Mouse (Mus musculus): ENCODE results near the gene Gm37240. TPM values are rescaled to one million over a fixed set of nuclear protein-coding genes. Genes with fewer than 3 reads are reported as not detected.

Gm37240 gene
- polyA plus RNA-seq, 1 experiment from 2014 or later = 0.67 TPM

GRCm38 (mm10) chr3:85340491-85340890 is 546.8 kb downstream of the Gm37240 start:
- WGBS = 63% methylated on average over 3 of the region's 3 CpGs
- Histone ChIP-seq H3K36me3 (ENCODE audit: control insufficient read depth, insufficient read depth, low read length) (no peaks in the 10 kb centered on the region), H3K9me3 (ENCODE audit: control insufficient read depth, low read length) (no peaks in the 10 kb centered on the region), H3K4me3 (ENCODE audit: low read depth, low read length) (no peak overlapping the region), H3K4me2 (no peak overlapping the region), H3K27me3 (ENCODE audit: control insufficient read depth, insufficient read depth, low read length) (no peaks in the 10 kb centered on the region), H3K9ac (ENCODE audit: low read length) (no peak overlapping the region), H3K4me1 (ENCODE audit: control insufficient read depth, insufficient read depth, low read length) (peaks cover 4% of the 10 kb centered on the region; the same call in 1 of the 2 replicates), H3K27ac (ENCODE audit: low read depth, low read length) (no peak overlapping the region)
- DNase-seq (ENCODE audit: low spot score, missing footprints) (peak; percentile 12), ATAC-seq (ENCODE audit: low FRiP score) (no peak)

- WGBS = 86% methylated on average over 2 of the region's 2 CpGs
- H3K4me1 ChIP-seq (ENCODE audit: control insufficient read depth, insufficient read depth, low read length) = peaks cover 4% of the 10 kb centered on the region; the same call in 1 of the 2 replicates
- no peak overlapping the region for H3K4me3 ChIP-seq (ENCODE audit: low read depth, low read length)
- H3K36me3 ChIP-seq (ENCODE audit: control insufficient read depth, insufficient read depth, low read length) = no peaks in the 10 kb centered on the region
- H3K4me2 ChIP-seq = no peak overlapping the region
- no peaks in the 10 kb centered on the region for H3K9me3 ChIP-seq (ENCODE audit: control insufficient read depth, low read length)
- peak; percentile 72 for DNase-seq (ENCODE audit: low spot score, missing footprints)
- ATAC-seq (ENCODE audit: low FRiP score) = no peak
- H3K27ac ChIP-seq (ENCODE audit: low read depth, low read length) = no peak overlapping the region
- no peak overlapping the region for H3K9ac ChIP-seq (ENCODE audit: low read length)
- no peaks in the 10 kb centered on the region for H3K27me3 ChIP-seq (ENCODE audit: control insufficient read depth, insufficient read depth, low read length)
Observed at GRCm38 (mm10) chr3:85339926-85340325, 547.4 kb downstream of the Gm37240 start.

- WGBS = 66% methylated on average over 10 of the region's 10 CpGs
- Histone ChIP-seq H3K36me3 (ENCODE audit: control insufficient read depth, insufficient read depth, low read length) (no peaks in the 10 kb centered on the region), H3K4me1 (ENCODE audit: control insufficient read depth, insufficient read depth, low read length) (peaks cover 4% of the 10 kb centered on the region; the same call in 1 of the 2 replicates), H3K9me3 (ENCODE audit: control insufficient read depth, low read length) (no peaks in the 10 kb centered on the region), H3K9ac (ENCODE audit: low read length) (no peak overlapping the region), H3K4me3 (ENCODE audit: low read depth, low read length) (no peak overlapping the region), H3K4me2 (no peak overlapping the region), H3K27ac (ENCODE audit: low read depth, low read length) (no peak overlapping the region), H3K27me3 (ENCODE audit: control insufficient read depth, insufficient read depth, low read length) (no peaks in the 10 kb centered on the region)
- DNase-seq (ENCODE audit: low spot score, missing footprints) = peak; percentile 84
- ATAC-seq (ENCODE audit: low FRiP score) = no peak
Observed at GRCm38 (mm10) chr3:85339269-85339820, 548.0 kb downstream of the Gm37240 start.

GRCm38 (mm10) chr3:85338755-85339095 is 548.6 kb downstream of the Gm37240 start:
- no peak overlapping the region for H3K9ac ChIP-seq (ENCODE audit: low read length)
- peak; percentile 56 for DNase-seq (ENCODE audit: low spot score, missing footprints)
- no peaks in the 10 kb centered on the region for H3K27me3 ChIP-seq (ENCODE audit: control insufficient read depth, insufficient read depth, low read length)
- H3K36me3 ChIP-seq (ENCODE audit: control insufficient read depth, insufficient read depth, low read length) = no peaks in the 10 kb centered on the region
- H3K4me3 ChIP-seq (ENCODE audit: low read depth, low read length) = no peak overlapping the region
- no peak for ATAC-seq (ENCODE audit: low FRiP score)
- no peak overlapping the region for H3K27ac ChIP-seq (ENCODE audit: low read depth, low read length)
- H3K4me1 ChIP-seq (ENCODE audit: control insufficient read depth, insufficient read depth, low read length) = peaks cover 4% of the 10 kb centered on the region; the same call in 1 of the 2 replicates
- 65% methylated on average over 3 of the region's 3 CpGs for WGBS
- no peak overlapping the region for H3K4me2 ChIP-seq
- H3K9me3 ChIP-seq (ENCODE audit: control insufficient read depth, low read length) = no peaks in the 10 kb centered on the region

- Histone ChIP-seq H3K9me3 (ENCODE audit: control insufficient read depth, low read length) (no peaks in the 10 kb centered on the region), H3K4me2 (no peak overlapping the region), H3K4me3 (ENCODE audit: low read depth, low read length) (no peak overlapping the region), H3K27ac (ENCODE audit: low read depth, low read length) (no peak overlapping the region), H3K9ac (ENCODE audit: low read length) (no peak overlapping the region), H3K36me3 (ENCODE audit: control insufficient read depth, insufficient read depth, low read length) (no peaks in the 10 kb centered on the region), H3K4me1 (ENCODE audit: control insufficient read depth, insufficient read depth, low read length) (peaks cover 4% of the 10 kb centered on the region; the same call in 1 of the 2 replicates), H3K27me3 (ENCODE audit: control insufficient read depth, insufficient read depth, low read length) (no peaks in the 10 kb centered on the region)
- 74% methylated on average over 7 of the region's 7 CpGs for WGBS
- ATAC-seq (ENCODE audit: low FRiP score) (no peak), DNase-seq (ENCODE audit: low spot score, missing footprints) (peak; percentile 33)
Observed at GRCm38 (mm10) chr3:85337881-85338754, 549.2 kb downstream of the Gm37240 start.

GRCm38 (mm10) chr3:85335517-85335916 is 551.8 kb downstream of the Gm37240 start:
- no peaks in the 10 kb centered on the region for H3K9me3 ChIP-seq (ENCODE audit: control insufficient read depth, low read length)
- no peak for DNase-seq (ENCODE audit: low spot score, missing footprints)
- WGBS = 69% methylated on average over 1 of the region's 1 CpGs

GRCm38 (mm10) chr3:85332276-85332675 is 555.0 kb downstream of the Gm37240 start:
- WGBS = 89% methylated on average over 4 of the region's 4 CpGs
- H3K27ac ChIP-seq (ENCODE audit: low read depth, low read length) = no peak overlapping the region
- no peak for ATAC-seq (ENCODE audit: low FRiP score)
- H3K4me3 ChIP-seq (ENCODE audit: low read depth, low read length) = no peak overlapping the region
- H3K4me1 ChIP-seq (ENCODE audit: control insufficient read depth, insufficient read depth, low read length) = no peaks in the 10 kb centered on the region
- H3K9ac ChIP-seq (ENCODE audit: low read length) = no peak overlapping the region
- H3K4me2 ChIP-seq = no peak overlapping the region
- no peaks in the 10 kb centered on the region for H3K9me3 ChIP-seq (ENCODE audit: control insufficient read depth, low read length)
- H3K36me3 ChIP-seq (ENCODE audit: control insufficient read depth, insufficient read depth, low read length) = no peaks in the 10 kb centered on the region
- H3K27me3 ChIP-seq (ENCODE audit: control insufficient read depth, insufficient read depth, low read length) = no peaks in the 10 kb centered on the region
- DNase-seq (ENCODE audit: low spot score, missing footprints) = no peak

More at GRCm38 (mm10) chr3:85335517-85335916, 551.8 kb downstream of the Gm37240 start:
- H3K4me2 ChIP-seq = no peak overlapping the region
- no peaks in the 10 kb centered on the region for H3K36me3 ChIP-seq (ENCODE audit: control insufficient read depth, insufficient read depth, low read length)
- H3K27me3 ChIP-seq (ENCODE audit: control insufficient read depth, insufficient read depth, low read length) = no peaks in the 10 kb centered on the region
- no peak overlapping the region for H3K4me3 ChIP-seq (ENCODE audit: low read depth, low read length)
- H3K9ac ChIP-seq (ENCODE audit: low read length) = no peak overlapping the region
- H3K27ac ChIP-seq (ENCODE audit: low read depth, low read length) = no peak overlapping the region
- peaks cover 4% of the 10 kb centered on the region; the same call in 1 of the 2 replicates for H3K4me1 ChIP-seq (ENCODE audit: control insufficient read depth, insufficient read depth, low read length)
- ATAC-seq (ENCODE audit: low FRiP score) = no peak

GRCm38 (mm10) chr3:85318256-85318655 is 569.1 kb downstream of the Gm37240 start:
- no peak overlapping the region for H3K9ac ChIP-seq (ENCODE audit: low read length)
- no peak for DNase-seq (ENCODE audit: low spot score, missing footprints)
- WGBS = 66% methylated on average over 5 of the region's 5 CpGs
- H3K9me3 ChIP-seq (ENCODE audit: control insufficient read depth, low read length) = no peaks in the 10 kb centered on the region
- no peaks in the 10 kb centered on the region for H3K27me3 ChIP-seq (ENCODE audit: control insufficient read depth, insufficient read depth, low read length)
- H3K4me2 ChIP-seq = no peak overlapping the region
- ATAC-seq (ENCODE audit: low FRiP score) = no peak
- no peaks in the 10 kb centered on the region for H3K36me3 ChIP-seq (ENCODE audit: control insufficient read depth, insufficient read depth, low read length)
- no peak overlapping the region for H3K27ac ChIP-seq (ENCODE audit: low read depth, low read length)
- no peaks in the 10 kb centered on the region; the same call in none of the 2 replicates for H3K4me1 ChIP-seq (ENCODE audit: control insufficient read depth, insufficient read depth, low read length)
- H3K4me3 ChIP-seq (ENCODE audit: low read depth, low read length) = no peak overlapping the region

GRCm38 (mm10) chr3:85317306-85317705 is 570.0 kb downstream of the Gm37240 start:
- Histone ChIP-seq H3K36me3 (ENCODE audit: control insufficient read depth, insufficient read depth, low read length) (no peaks in the 10 kb centered on the region), H3K27ac (ENCODE audit: low read depth, low read length) (no peak overlapping the region), H3K27me3 (ENCODE audit: control insufficient read depth, insufficient read depth, low read length) (no peaks in the 10 kb centered on the region), H3K4me1 (ENCODE audit: control insufficient read depth, insufficient read depth, low read length) (no peaks in the 10 kb centered on the region; the same call in none of the 2 replicates), H3K4me3 (ENCODE audit: low read depth, low read length) (no peak overlapping the region), H3K9me3 (ENCODE audit: control insufficient read depth, low read length) (no peaks in the 10 kb centered on the region), H3K9ac (ENCODE audit: low read length) (no peak overlapping the region), H3K4me2 (no peak overlapping the region)
- DNase-seq (ENCODE audit: low spot score, missing footprints) = peak; percentile 59
- 94% methylated on average over 4 of the region's 4 CpGs for WGBS
- no peak for ATAC-seq (ENCODE audit: low FRiP score)

All from midbrain, embryonic 11.5 days (tissue).